Mouse (Mus musculus) brain, embryonic 14.5 days (tissue): Measurements from ENCODE around the gene Kcnma1.

ENCODE experiments used
- CTCF ChIP-seq: fragments of 200-500 bp; IDR thresholded peaks from 2 replicates; pipeline ENCODE4 v1.5.1; 2012; ENCODE audit warnings: inconsistent platforms, mild to moderate bottlenecking, moderate library complexity, borderline replicate concordance; ENCODE audit not compliant: insufficient read depth, insufficient read length; ENCODE audit errors: extremely low read depth
- POLR2A ChIP-seq: fragments of 200-500 bp; IDR thresholded peaks from 2 replicates; pipeline ENCODE4 v1.6.1; 2012; ENCODE audit warnings: mild to moderate bottlenecking, inconsistent platforms, borderline replicate concordance; ENCODE audit not compliant: poor library complexity, insufficient read depth, insufficient read length, severe bottlenecking; ENCODE audit errors: extremely low read depth

DNA sequence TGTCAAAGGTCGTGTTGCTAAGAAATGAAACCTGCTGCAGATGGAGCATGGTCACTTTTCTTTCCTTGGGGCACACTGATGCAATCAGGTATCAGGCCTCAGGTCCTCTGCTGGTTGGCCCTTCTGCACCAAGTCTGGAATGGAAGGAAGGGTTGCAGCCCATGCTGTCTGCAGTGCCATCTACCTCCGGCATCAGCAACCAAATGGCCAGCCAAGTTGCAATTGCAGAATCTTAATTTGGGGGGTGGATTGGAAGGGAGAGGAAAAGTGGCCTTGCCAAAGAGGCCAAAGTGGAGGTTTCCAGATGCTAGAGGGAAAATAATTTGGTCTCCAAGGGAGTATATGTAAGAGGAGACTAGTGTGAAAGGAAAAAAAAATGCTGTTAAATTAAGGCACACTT, 584.3 kb downstream of the Kcnma1 start:
- TF ChIP-seq CTCF (no peak), POLR2A (no peak)
